Mouse (Mus musculus): ENCODE results near the gene 4930412O13Rik.

DNA sequence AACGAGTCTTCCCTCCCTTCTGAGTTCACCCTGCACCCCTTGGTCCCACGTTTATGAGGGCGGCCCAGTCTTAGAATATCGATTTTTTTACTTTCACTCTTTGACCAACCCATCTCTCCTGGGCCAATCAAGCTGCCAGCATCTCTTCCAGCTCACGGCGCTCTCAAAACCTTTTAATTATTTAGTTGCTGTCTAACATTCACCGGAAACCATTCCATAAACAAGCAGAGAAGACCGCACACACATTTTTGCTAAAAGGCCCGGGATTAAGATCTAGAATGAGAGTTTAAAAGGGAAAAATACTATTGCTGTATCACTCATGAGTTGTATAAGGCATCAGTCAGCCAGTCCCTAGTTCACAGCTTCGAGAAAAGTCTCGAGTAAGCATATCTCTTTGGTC, 781 bp upstream of the 4930412O13Rik start:
- no peak for TF ChIP-seq CTCF (IDR thresholded peaks at IDR 0.05; ENCODE audit: extremely low read depth, insufficient read depth, low read length)
- no peak for TF ChIP-seq POLR2A (IDR thresholded peaks at IDR 0.05; ENCODE audit: extremely low read depth, insufficient read depth, low read length)

Measured in cortical plate, adult 2 months (tissue).